Mouse (Mus musculus) frontal cortex, adult (tissue): ENCODE measurements around the gene Ppfibp2.

Source experiments
- ATAC-seq: cut with Nextera tagmentation; 2 replicates; pipeline ENCODE4 v1.9.2; 2017; ENCODE audit warnings: mild to moderate bottlenecking, moderate library complexity, mixed read lengths; ENCODE audit not compliant: low TSS enrichment

Ppfibp2 gene

GRCm38 (mm10) chr7:107756748-107757147 lies 161.7 kb downstream of the Ppfibp2 start:
- ATAC-seq: no peak

- peak; percentile 72; the same call in 1 of the 2 replicates for ATAC-seq
Measured at GRCm38 (mm10) chr7:107757308-107758151, 162.5 kb downstream of the Ppfibp2 start, which contains the start of gene Cyb5r2. Cyb5r2 (minus strand) TSS chr7:107758032.

GRCm38 (mm10) chr7:107770812-107771211 lies 175.8 kb downstream of the Ppfibp2 start:
- no peak for ATAC-seq

DNA sequence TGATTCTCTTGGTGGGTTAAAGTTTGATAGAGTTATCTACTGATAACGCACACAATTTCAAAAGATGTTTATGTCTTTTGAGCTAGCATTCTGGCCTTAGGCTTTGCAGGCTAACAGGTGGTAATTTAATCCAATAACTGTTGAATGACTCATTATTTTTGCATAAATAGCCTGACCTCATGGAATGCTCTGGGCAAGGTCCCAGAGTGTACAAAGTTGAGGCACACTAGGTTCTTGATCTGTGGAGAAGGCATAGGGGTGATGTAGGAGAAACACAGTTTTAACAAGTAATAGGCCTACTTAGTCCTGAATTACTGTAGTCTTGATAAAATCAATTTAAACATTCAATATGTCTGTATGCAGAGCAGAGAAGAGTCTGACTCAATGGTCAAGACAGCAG lies 183.2 kb downstream of the Ppfibp2 start:
- no peak for ATAC-seq

GRCm38 (mm10) chr7:107779611-107780010 lies 184.6 kb downstream of the Ppfibp2 start:
- no peak; the same call in 1 of the 2 replicates for ATAC-seq

DNA sequence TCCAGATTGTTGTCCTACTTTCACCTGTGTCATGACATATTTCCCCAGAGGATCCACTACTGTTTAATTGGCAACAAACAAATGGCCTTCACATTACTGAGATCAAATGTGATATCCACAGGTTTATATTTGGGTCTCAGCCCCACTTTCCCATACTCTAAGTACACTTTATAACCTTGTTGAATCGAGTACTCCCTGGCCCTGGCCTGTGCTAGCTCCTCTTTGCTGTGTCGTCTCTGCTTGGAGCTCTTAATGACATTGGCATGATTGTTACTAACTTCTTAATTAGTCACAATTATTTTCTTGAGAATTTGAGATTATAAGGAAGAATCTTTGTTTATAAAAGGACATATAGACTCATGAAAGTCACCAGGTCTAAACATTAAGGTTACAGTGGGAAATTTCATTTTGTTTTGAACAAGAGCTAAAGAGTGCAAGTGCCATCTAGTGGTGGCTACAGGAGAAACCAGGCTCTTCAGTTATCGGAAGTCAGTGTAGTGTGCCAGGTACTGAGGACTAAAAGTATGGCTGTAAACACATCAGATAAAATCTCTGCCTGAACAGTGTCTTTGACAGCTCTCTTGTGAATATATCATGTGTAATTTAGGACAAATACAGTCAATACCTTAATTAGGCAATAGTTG lies 193.1 kb downstream of the Ppfibp2 start:
- ATAC-seq: peak; percentile 83

DNA sequence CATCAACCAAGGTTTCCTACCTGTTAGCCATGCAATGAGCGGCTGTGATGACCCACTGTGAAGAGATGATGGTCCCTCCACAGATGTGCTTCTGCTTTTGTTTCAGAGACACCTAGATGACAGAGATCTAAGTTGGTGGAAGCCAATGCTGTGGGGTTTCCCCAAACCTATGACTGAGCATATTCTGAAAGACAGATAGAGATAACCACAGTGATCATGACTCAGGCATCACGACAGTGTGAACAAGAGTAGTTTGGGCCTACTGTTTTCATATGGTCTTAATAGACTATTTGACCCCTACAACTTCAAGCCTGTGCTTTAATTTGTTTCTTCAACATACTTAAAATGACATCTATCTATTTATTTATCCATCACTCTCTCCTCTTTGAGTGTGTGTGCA lies 201.5 kb downstream of the Ppfibp2 start:
- no peak for ATAC-seq
